Mouse (Mus musculus): ENCODE data around the gene Lmx1b. TPM values are rescaled to one million over a fixed set of nuclear protein-coding genes. Genes with fewer than 3 reads are reported as not detected.

Gene Lmx1b
- polyA plus RNA-seq (2015; fragmentation: Nextera tagmentation; extraction: Ambion mirVana): not detected in 2 replicates

GRCm38 (mm10) chr2:33640171-33640721, at the start of gene Lmx1b:
Lmx1b (minus strand) TSS chr2:33640511.
- H3K27me3 ChIP-seq (replicated peaks; ENCODE audit: insufficient read depth, low read length): peaks cover 86% of the 10 kb centered on the region
- H3K4me1 ChIP-seq (ENCODE audit: insufficient read depth, low read depth, low read length): peaks cover 11% of the 10 kb centered on the region
- ATAC-seq: peak; percentile 24
- H3K9me3 ChIP-seq (ENCODE audit: low read length): no peaks in the 10 kb centered on the region
- no peaks in the 10 kb centered on the region for H3K36me3 ChIP-seq (ENCODE audit: insufficient read depth, low read length)
- no peak for TF ChIP-seq EP300 (IDR thresholded peaks at IDR 0.05)
- TF ChIP-seq CTCF (IDR thresholded peaks at IDR 0.05): no peak
- peak within 1 kb of the TSS; percentile 76 for H3K4me2 ChIP-seq (replicated peaks; ENCODE audit: low read depth, low read length)
- H3K9ac ChIP-seq (replicated peaks; ENCODE audit: low read depth): no peak within 1 kb of the TSS
- DNase-seq (ENCODE audit: low spot score): no peak
- WGBS: 2% methylated on average over 50 of the region's 53 CpGs
- H3K4me3 ChIP-seq (ENCODE audit: low read depth, low read length): peak within 1 kb of the TSS; percentile 35
- H3K27ac ChIP-seq (ENCODE audit: low read length): no peak within 1 kb of the TSS

DNA sequence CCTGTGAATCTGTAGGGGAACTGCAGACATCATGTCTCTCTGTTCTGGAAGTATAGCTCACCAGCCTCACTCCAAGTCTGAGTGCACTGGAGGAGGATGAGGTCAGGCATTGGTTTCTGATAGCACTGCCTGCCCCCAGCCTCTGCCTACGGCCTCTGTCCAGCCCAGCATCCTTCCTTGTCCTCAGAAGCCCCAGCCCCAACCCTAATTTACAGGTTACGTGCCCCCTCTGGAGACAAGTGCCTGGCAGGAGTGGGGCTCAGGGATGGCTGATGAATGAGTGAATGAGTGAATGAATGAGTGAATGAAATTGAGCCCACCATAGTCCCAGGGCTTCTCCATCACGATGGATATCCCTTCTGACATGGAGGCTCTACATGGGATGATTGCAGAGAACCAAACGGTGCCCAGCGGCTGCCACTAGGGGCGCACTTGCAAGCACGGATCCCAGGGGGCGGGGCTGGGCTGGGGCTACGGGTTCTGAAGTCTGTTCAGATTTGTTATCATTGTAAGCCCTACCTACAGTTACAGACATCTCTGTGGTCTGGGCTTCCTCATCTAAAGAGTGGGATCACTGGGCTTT, 49.7 kb upstream of the Lmx1b start:
- DNase-seq (ENCODE audit: low spot score): no peak
- H3K9ac ChIP-seq (replicated peaks; ENCODE audit: low read depth): no peak overlapping the region
- H3K27me3 ChIP-seq (replicated peaks; ENCODE audit: insufficient read depth, low read length): 0 out of 2 replicates have a peak, but pooled peaks cover 4% of the 10 kb centered on the region
- H3K4me1 ChIP-seq (ENCODE audit: insufficient read depth, low read depth, low read length): no peaks in the 10 kb centered on the region
- TF ChIP-seq EP300 (IDR thresholded peaks at IDR 0.05) (no peak), CTCF (IDR thresholded peaks at IDR 0.05) (peak; percentile 81)
- H3K9me3 ChIP-seq (ENCODE audit: low read length): no peaks in the 10 kb centered on the region
- no peak for ATAC-seq
- no peak overlapping the region for H3K4me2 ChIP-seq (replicated peaks; ENCODE audit: low read depth, low read length)
- no peak overlapping the region for H3K4me3 ChIP-seq (ENCODE audit: low read depth, low read length)
- 24% methylated on average over 9 of the region's 9 CpGs for WGBS
- H3K36me3 ChIP-seq (ENCODE audit: insufficient read depth, low read length): no peaks in the 10 kb centered on the region
- H3K27ac ChIP-seq (ENCODE audit: low read length): no peak overlapping the region

GRCm38 (mm10) chr2:33689155-33689879, 49.0 kb upstream of the Lmx1b start:
- no peak overlapping the region for H3K27ac ChIP-seq (ENCODE audit: low read length)
- TF ChIP-seq CTCF (IDR thresholded peaks at IDR 0.05): no peak
- no peak for TF ChIP-seq EP300 (IDR thresholded peaks at IDR 0.05)
- no peak overlapping the region for H3K4me3 ChIP-seq (ENCODE audit: low read depth, low read length)
- no peaks in the 10 kb centered on the region for H3K4me1 ChIP-seq (ENCODE audit: insufficient read depth, low read depth, low read length)
- ATAC-seq: no peak
- H3K27me3 ChIP-seq (replicated peaks; ENCODE audit: insufficient read depth, low read length): 0 out of 2 replicates have a peak, but pooled peaks cover 4% of the 10 kb centered on the region
- H3K4me2 ChIP-seq (replicated peaks; ENCODE audit: low read depth, low read length): no peak overlapping the region
- 43% methylated on average over 23 of the region's 23 CpGs for WGBS
- no peak overlapping the region for H3K9ac ChIP-seq (replicated peaks; ENCODE audit: low read depth)
- no peaks in the 10 kb centered on the region for H3K9me3 ChIP-seq (ENCODE audit: low read length)
- peak; percentile 28 for DNase-seq (ENCODE audit: low spot score)
- no peaks in the 10 kb centered on the region for H3K36me3 ChIP-seq (ENCODE audit: insufficient read depth, low read length)

- ATAC-seq: no peak
Measured at GRCm38 (mm10) chr2:33683594-33683993, 43.3 kb upstream of the Lmx1b start.

GRCm38 (mm10) chr2:33683095-33683494, 42.8 kb upstream of the Lmx1b start:
- H3K36me3 ChIP-seq (ENCODE audit: insufficient read depth, low read length): no peaks in the 10 kb centered on the region
- DNase-seq (ENCODE audit: low spot score): no peak
- ATAC-seq: no peak
- no peak overlapping the region for H3K27ac ChIP-seq (ENCODE audit: low read length)
- no peak for TF ChIP-seq CTCF (IDR thresholded peaks at IDR 0.05)
- no peak for TF ChIP-seq EP300 (IDR thresholded peaks at IDR 0.05)
- no peak overlapping the region for H3K4me3 ChIP-seq (ENCODE audit: low read depth, low read length)
- no peak overlapping the region for H3K9ac ChIP-seq (replicated peaks; ENCODE audit: low read depth)
- WGBS: 30% methylated on average over 6 of the region's 6 CpGs
- H3K4me1 ChIP-seq (ENCODE audit: insufficient read depth, low read depth, low read length): no peaks in the 10 kb centered on the region
- no peak overlapping the region for H3K4me2 ChIP-seq (replicated peaks; ENCODE audit: low read depth, low read length)
- H3K9me3 ChIP-seq (ENCODE audit: low read length): no peaks in the 10 kb centered on the region
- no peaks in the 10 kb centered on the region for H3K27me3 ChIP-seq (replicated peaks; ENCODE audit: insufficient read depth, low read length)

More at GRCm38 (mm10) chr2:33683594-33683993, 43.3 kb upstream of the Lmx1b start:
- H3K4me2 ChIP-seq (replicated peaks; ENCODE audit: low read depth, low read length): no peak overlapping the region
- no peaks in the 10 kb centered on the region for H3K4me1 ChIP-seq (ENCODE audit: insufficient read depth, low read depth, low read length)
- H3K36me3 ChIP-seq (ENCODE audit: insufficient read depth, low read length): no peaks in the 10 kb centered on the region
- H3K27me3 ChIP-seq (replicated peaks; ENCODE audit: insufficient read depth, low read length): no peaks in the 10 kb centered on the region
- 69% methylated on average over 4 of the region's 4 CpGs for WGBS
- no peak overlapping the region for H3K27ac ChIP-seq (ENCODE audit: low read length)
- H3K9ac ChIP-seq (replicated peaks; ENCODE audit: low read depth): no peak overlapping the region
- TF ChIP-seq EP300 (IDR thresholded peaks at IDR 0.05): no peak
- no peak for TF ChIP-seq CTCF (IDR thresholded peaks at IDR 0.05)
- H3K9me3 ChIP-seq (ENCODE audit: low read length): no peaks in the 10 kb centered on the region
- DNase-seq (ENCODE audit: low spot score): no peak
- H3K4me3 ChIP-seq (ENCODE audit: low read depth, low read length): no peak overlapping the region

DNA sequence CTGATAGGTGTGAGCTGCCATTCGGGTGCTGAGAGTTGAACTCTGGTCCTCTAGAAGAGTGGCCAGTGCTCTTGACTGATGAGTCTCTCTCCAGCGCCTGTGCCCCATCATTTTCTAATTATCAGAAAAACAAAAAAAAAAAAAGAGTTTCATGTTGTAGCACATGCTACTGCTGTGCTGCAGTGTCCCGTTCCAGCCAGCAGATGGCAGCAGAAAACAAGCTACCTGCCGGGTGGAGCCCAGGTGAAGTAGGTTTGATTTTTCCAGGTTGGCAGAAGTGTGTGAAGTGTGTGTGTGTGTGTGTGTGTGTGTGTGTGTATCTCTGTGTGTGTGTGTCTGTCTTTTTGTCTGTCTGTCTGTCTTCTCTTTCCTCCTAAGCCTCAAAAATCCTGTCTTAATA, 41.9 kb upstream of the Lmx1b start:
- peak; percentile 48 for DNase-seq (ENCODE audit: low spot score)
- H3K27ac ChIP-seq (ENCODE audit: low read length): no peak overlapping the region
- no peaks in the 10 kb centered on the region for H3K9me3 ChIP-seq (ENCODE audit: low read length)
- no peak for ATAC-seq
- TF ChIP-seq EP300 (IDR thresholded peaks at IDR 0.05): no peak
- peak; percentile 93 for TF ChIP-seq CTCF (IDR thresholded peaks at IDR 0.05)
- no peak overlapping the region for H3K9ac ChIP-seq (replicated peaks; ENCODE audit: low read depth)
- H3K4me3 ChIP-seq (ENCODE audit: low read depth, low read length): no peak overlapping the region
- no peaks in the 10 kb centered on the region for H3K36me3 ChIP-seq (ENCODE audit: insufficient read depth, low read length)
- no peaks in the 10 kb centered on the region for H3K27me3 ChIP-seq (replicated peaks; ENCODE audit: insufficient read depth, low read length)
- H3K4me2 ChIP-seq (replicated peaks; ENCODE audit: low read depth, low read length): no peak overlapping the region
- 8% methylated on average over 4 of the region's 4 CpGs for WGBS
- no peaks in the 10 kb centered on the region for H3K4me1 ChIP-seq (ENCODE audit: insufficient read depth, low read depth, low read length)
